Mouse (Mus musculus) hematopoietic stem cell, adult 5-6 weeks (primary cell): ENCODE results near the gene Nectin4. TPM values are rescaled to one million over a fixed set of nuclear protein-coding genes. Genes with fewer than 3 reads are reported as not detected.
"Not testable (repeated sequence)": the region's sequence is repeated elsewhere in the genome, so short reads cannot be mapped to it uniquely, and the experiment has no call there.

Experiments
- ATAC-seq, 2 experiments: fragments of 125-278 bp in 1 of 2; replicated peaks in 1 of 2; 2 replicates each; pipeline ENCODE4 v1.8.0; 2016 to 2017; ENCODE audit warnings: inconsistent platforms in 2 of 2, mild to moderate bottlenecking in 2 of 2, moderate number of reproducible peaks in 2 of 2, low read depth in 1 of 2, moderate TSS enrichment in 1 of 2; ENCODE audit not compliant: low FRiP score in 2 of 2, poor library complexity in 2 of 2, severe bottlenecking in 2 of 2, insufficient read depth in 1 of 2, low TSS enrichment in 1 of 2
- total RNA-seq: library from RNA; stranded (forward); fragments of 172-1452, 232-1000 nt; gene quantifications from 2 replicates; pipeline ENCODE4 v1.2.3, GENCODE M21; 2017

Nectin4 gene
- 5.2 and 6.2 TPM in 2 replicates for total RNA-seq

DNA sequence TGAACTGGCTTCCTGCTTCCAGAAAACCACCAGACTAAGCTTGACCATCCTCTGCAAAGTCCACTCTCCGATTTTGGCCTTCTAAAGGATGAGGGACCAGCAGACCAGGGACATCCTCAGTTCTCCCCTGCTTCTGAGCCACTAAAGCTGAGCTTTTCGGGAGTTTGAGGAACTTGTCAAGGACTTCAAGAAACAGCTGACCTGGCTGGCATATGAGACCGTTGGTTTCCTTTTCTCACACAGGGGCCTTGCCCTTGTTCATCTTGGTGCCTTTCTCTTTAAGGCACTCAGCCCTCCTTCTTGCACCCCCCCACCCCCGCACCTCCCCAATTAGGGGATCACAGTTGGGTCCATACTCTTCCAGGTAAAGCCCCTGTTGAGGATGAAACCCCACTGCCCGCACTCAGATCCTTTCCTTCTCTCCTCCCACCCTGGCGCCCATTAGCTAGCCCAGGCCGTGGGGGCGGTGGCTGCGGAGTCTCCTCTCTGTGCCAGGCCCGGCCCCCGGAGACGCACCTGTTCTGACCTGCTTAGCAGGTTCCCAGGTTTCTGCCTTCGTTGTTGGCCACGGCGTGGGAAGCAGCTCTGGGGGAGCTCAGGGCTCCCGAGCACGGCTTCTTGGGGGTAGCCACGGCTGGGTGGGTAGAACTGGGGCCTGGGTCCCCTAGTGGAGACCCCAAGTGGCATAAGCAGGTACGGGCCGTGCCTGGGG, at the start of gene Nectin4:
Gene Nectin4, plus strand, starts transcription at position 255 of the 712 bp plus-strand sequence.
- ATAC-seq, result peak; percentile 73 to 76

DNA sequence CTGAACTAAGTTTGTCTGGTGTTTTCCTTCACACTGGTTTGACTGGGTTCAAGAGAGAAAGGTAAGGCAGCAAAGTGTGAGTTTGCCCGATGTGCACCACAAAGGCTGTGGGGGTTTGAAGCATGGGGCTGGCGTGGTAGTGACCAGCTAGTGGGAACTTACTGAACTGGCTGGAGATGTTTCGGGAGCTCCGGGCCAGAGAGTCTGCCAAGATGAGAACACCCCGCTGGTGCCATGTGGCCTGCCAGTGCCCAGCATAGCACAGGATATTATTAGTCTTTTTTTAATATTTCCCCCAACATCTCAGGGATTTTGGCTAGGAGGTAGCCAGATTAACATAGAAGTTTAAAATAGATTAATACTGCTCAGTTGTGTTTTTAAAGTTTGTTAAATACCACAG, 49.7 kb upstream of the Nectin4 start:
- no peak for ATAC-seq

DNA sequence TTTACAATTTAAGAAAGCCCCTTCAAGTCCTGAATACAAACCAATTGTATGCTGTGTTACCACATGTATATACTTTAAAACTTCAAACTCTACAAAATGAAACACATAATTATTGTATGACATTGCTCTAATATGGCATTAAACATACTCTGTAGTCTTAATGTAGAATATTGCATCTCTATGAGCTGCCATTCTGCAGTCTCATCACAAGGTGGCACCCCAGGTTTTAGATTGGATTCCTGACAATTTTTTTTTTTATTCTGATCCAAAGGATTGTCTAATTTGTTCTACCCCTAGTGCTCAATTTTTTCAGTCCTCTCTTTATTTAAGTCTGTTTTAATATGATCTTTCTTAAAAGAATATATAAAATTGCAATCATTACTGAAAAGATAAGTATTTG, 48.5 kb upstream of the Nectin4 start:
- peak in 1 of 2 experiments; percentile 56; a peak in 1 of 4 replicates for ATAC-seq

DNA sequence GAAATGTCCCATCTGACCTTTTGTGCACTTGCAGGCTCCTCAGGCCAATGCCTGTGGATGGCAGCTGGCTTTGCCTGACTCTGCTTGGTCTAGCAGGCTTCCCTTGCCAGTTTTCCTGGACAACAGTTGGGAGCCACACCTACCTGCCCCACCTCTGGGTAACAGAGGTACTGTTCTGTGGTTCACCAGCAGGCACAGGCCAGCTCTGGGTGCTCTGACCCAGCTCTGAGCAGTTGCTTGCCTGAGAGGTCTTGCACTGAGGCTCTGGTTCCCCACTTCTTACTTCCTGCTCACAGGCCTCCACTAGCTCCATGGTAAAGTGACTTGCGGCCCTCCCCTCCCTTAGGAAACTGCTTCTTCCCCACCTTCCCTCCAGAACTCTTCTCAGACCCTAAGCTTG, 47.9 kb upstream of the Nectin4 start:
- ATAC-seq, result 0 out of 4 replicates have a peak, but pooled peaks of 1 of the 2 experiments have one; percentile 32

DNA sequence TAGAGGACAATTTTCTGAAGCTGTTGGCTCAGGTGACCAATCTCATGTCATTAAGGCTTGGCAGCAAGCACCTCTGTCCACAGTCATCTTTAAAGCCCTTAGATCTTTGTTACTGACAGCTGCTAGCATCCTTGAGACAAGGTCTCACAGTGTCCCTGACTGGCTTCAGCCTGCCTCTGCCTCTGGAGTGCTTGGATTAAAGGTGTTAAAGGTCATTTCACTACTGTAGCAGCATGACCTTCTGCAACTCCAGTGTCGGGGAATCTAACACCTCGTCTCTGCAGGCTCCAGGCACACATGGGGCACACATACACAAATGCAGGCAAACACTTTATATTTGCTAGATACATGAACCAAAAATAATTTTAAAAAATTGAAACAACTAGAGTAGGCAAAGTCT, 44.3 kb upstream of the Nectin4 start:
- no peak for ATAC-seq

DNA sequence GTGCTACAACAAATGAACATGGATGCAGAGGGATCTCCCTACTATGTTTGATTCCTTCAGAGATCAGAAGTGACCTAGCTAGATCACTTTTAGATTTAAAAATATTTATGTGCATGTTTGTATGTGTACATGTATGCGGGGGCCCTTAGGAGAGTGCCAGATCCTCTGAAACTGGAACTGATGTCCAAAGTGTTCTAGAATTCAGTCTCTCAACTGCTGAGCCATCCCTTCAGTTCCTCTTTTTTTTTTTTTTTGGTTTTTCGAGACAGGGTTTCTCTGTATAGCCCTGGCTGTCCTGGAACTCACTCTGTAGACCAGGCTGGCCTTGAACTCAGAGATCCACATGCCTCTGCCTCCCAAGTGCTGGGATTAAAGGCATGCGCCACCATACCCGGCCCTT, 43.3 kb upstream of the Nectin4 start:
- not testable (repeated sequence) for ATAC-seq

DNA sequence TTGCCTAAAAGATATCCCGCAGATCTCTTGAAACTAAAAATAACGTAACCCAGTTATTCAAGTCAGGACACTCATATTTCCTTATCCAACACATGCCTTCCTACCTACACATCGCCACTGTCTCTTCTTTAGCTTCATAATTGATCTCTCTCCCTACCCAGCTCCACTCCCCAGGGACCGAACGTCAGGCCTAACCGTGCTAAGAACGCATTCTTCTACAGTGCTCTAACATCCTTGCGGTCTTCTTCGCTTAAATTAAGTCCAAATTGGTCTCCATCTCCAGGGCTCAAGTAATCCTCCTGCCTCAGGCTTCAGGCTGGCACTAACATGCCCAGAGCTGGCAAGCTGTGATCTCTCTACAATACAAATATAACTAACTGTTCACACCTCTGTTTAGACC, 41.7 kb upstream of the Nectin4 start:
- ATAC-seq, result no peak

DNA sequence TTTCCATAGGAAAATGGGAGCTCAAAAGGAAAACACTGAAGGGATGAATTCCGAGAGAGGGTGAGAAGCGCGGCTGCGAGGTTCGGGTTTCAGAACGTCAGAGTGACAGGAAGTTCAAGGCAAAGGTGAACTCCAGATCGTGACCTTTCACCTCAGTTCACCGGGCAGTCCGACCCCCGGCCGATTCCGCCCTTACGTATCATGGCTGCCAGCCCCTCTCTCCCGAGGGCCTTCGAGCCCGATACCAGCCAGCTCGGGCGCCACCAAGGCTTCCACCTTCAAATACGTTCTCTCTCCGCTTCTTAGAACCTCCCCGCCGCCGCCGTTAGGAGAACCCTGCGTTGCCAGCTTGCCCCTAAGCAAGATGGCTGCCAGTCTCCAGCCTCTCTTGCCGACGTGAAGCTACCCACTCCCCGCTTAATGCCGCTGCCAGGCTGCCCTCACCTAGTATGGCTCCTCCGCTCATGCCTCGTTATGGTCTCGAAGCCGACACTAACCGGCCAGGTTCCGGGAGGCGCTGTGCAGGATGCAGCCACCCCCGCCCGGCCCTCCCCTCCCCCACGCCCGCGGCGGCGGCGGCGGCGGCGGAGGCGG, 41.0 kb upstream of the Nectin4 start, which contains the start of gene Dedd:
Gene Dedd, plus strand, starts transcription at position 307 of the 594 bp plus-strand sequence.
- peak; percentile 95 for ATAC-seq

DNA sequence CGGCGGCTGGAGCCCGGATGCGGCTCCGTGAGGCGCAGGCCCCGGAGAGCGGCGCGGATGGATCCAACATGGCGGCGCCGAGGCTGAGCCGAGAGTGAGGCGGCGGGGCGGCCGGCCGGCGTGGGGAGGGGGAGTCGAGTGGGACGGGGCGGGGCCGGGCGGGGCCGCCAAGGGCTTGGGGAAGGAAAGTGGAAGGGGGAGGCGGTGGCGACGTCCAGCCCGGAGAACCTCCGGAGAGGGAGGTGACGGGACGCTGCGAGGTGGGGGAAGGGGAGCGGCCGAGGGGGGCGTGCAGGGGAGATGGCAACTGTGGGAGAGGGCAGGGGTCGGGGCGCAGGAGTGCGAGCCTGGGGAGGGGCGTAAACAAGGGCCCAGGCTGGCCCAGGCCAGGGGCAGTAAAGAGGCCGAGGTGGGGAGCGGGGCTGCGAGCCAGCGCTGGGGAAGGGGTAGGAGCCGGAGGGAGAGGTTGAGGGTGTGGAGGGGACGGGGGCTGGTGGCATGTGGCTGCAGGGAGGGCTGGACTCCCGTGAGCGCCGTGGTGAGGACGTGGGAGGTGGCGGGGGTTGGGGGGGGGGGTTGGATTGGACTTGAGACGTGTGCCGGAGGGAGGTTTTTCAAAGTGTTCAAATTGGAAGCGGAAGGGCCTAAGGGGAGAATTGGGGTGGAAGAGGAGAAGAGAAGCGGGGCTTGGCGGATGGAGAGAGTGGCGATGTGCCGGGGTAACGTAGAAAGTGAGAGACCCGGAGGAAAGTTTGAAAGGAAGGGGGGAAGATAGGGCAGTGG, 40.3 kb upstream of the Nectin4 start:
- peak; percentile 37 to 59 for ATAC-seq

DNA sequence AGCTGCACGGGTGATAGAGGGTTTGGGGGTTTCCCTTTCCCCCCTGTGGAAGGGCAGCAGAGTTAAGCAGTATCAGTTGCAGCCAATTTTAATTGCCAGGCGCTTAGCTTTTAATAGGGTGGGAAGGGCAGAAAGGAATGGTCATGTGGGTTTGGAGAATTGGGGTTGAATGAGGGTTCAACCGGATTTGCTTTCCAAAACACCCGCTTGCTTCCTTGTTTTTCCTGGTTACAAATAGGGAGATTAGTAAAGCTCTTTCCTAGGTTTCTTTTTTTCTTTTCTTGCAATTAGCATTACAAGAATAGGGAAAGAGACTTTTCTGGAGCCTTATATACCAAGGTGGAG, 39.7 kb upstream of the Nectin4 start:
- ATAC-seq, result no peak; a peak in 1 of 4 replicates

DNA sequence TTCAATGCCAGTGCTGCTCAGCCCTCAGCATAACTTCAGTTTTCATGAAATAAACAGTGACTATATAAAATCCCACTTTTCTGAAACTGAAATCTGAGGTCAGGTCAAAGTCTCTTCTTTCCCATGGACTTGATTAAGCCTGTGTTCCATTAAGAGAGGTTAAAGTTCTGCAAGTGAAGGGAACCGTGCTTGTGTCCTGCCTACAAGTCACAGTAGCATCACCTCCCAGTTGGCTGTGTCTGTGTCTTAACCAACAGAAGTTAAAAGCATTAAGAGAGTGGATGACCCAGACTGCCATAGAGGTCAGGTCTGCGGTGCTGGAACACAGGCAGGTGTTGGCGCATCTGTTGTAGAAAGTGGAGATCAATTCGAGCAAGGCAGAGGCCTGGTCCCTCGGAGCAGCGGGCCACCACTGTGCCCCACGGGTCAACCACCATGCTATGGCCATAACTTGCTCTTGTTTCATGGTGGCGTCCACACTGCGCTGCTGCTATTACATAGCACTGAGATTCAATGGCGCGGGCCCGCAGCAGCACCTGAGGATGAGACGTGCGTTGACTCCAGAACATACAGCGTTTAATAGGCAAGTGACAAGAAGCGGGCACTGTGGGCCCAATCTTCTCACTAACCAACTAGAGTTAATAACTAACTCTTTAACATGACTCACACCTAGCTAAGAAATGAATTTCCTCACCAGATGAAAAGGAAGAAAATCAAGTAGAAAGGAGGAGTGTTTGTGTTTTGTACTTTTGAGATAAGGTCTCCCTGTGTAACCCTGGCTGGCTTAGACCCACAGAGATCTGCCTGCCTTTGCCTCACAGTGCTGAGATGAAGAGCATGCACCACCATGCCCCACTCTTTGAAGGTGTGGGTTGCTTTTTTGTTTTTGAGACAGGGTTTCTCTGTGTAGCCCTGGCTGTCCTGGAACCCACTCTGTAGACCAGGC, 27.4 kb upstream of the Nectin4 start:
- ATAC-seq, result no peak

DNA sequence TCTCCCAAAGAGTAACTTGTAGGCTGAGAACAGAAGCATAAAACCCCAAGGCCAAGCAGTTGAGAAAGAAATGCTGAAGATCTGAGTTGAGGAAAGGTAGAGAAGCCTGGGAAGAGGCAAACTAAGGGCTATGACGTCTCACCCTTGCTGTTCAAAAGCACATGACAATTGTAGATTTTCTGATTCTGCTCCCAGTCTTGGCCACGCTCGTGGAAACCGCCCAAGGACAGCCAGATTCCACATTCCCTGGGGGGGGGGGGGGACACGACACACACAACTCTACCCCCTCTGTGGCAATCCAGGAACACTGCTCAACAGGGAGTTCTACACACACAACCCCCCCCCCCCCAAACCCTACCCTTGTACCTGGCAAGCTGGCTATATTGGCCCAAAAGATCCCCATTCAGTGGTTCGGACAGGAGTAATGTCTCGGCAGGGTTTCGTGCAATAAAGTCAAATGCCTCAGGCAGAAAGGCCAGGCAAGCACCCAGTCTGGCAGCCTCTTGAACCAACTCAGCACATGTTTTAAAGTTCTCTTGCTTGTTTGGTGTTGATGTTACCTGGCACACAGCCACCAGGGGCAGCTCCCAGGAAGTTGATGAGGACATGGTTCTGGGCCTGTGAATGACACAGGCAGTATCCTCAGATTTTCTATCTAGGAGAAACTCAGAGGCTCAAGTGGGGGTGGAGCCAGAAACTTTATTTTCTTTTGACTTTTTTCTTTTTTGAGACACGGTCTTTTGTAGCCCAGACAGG, 25.8 kb upstream of the Nectin4 start:
- ATAC-seq, result no peak

DNA sequence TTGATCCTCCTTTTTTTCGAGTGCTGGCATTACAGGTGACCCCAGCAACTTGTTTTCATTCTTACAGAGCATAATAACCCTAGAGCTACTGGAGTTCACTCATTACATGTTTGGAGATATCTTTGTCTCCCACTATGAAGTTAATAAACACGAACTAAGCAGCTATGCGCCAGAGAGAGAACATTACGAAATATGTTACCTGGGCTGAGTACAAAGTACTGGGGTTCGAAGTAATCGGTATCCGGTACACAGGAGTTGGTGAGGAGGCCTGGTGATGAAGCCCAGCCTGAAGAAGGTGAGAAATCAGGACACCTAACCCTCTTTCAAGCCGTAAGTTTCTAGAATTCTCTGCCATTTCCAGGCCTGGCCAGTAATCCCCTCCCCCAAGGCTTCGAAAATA, 25.2 kb upstream of the Nectin4 start:
- no peak for ATAC-seq

DNA sequence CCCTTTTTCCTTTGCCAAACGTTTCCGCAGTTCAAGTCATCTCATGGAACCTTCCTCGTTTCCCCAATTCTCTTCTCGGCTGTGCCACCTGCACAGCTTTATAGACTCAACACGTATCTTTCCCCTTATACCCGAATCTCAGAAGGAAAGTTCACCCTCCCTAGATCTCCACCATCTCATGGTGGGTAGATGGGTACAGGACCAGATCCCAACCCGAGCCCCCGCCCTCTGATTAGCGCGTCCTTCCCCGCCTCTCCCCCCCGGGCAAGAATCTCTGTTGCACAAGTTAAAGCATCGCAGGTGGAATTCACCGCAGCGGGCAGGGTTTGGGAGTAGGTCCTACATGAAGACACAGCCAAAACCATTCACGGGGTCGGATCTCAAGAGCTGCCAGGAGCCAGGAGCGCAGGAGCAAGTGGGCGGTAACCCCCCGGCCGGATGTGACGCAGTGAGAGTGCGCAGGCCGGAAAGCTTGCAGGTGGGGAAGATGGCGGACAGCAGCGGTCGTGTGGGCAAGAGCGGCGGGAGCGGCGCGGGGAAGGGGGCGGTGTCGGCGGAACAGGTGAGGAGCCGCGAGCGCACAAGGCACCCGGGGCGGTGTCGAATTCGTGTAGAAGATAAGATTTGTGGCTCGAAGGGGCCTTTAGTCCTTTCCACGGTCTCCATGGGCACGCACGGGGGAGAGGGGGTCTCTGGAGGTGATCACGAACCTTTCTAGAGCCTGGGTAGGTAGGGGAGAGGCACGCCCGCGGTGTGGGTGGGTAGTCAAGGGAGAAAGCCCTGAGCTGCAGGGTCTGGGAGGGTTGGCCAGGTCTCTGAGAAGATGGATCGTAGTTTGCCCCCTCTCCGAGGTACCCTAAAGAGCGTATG, 24.4 kb upstream of the Nectin4 start, which contains the start of the genes Nit1 and Pfdn2:
Gene Nit1, minus strand, starts transcription at position 422 of the 870 bp plus-strand sequence.
Gene Pfdn2, plus strand, starts transcription at position 446 of the 870 bp plus-strand sequence.
- ATAC-seq, result peak; percentile 93 to 97

DNA sequence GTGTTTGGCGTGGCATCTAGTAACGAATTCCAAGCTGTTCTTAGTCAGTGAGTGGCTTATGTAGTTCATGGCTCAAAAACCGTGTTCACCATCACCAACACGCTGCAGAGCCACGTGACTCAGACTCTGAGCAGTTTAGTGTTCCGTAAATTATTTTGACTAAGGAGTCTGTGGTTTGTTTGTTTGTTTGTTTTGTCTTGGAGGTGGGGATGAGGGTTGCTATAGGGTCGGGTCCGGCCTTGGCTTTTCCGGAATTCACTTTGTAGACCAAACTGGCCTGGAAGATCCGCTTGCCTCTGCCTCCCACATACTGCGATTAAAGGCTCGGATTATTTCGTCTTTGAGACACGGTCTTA, 23.8 kb upstream of the Nectin4 start:
- ATAC-seq, result peak; percentile 12 to 13; a peak in 2 of 4 replicates

DNA sequence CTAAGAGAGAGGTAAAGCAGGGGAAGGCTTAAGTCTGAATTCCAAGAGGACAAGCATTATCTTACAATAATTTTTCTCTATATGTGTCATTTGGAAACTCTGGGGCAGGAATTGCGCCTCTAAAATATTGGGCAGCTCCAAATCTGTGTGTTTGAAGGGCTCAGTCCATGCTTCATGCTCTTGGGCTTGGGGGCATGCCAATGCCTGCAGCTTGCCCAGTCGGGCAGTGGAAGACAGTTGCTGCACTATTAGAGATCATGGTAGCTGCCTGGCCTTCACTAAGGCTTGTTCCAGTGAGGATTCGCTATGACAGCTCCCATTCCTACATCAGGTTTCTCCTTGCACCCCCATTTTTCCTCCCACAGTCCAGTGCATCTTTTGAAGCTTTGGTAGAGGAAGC, 21.2 kb upstream of the Nectin4 start:
- no peak for ATAC-seq
